Mouse (Mus musculus) hindbrain, embryonic 15.5 days (tissue): ENCODE results near the gene Ncoa3. TPM values are rescaled to one million over a fixed set of nuclear protein-coding genes. Genes with fewer than 3 reads are reported as not detected.

Experiments used
- ATAC-seq: fragments of 200-750 bp; cut with Nextera tagmentation; 2 replicates; pipeline ENCODE4 v1.8.0; 2017; ENCODE audit warnings: low read depth, moderate number of reproducible peaks, moderate TSS enrichment; ENCODE audit not compliant: low FRiP score
- H3K27ac ChIP-seq: fragments of 300-500 bp; sonication (generic); replicated peaks from 2 replicates; pipeline ENCODE4 v1.5.1; 2015; ENCODE audit warnings: mild to moderate bottlenecking, inconsistent platforms
- H3K27me3 ChIP-seq: fragments of 300-500 bp; sonication (generic); 2 replicates; pipeline ENCODE4 v1.6.1; 2015; ENCODE audit warnings: control low read depth, inconsistent platforms
- H3K36me3 ChIP-seq: fragments of 300-500 bp; sonication (generic); 2 replicates; pipeline ENCODE4 v1.6.1; 2015; ENCODE audit warnings: control low read depth, inconsistent platforms
- H3K4me1 ChIP-seq: fragments of 300-500 bp; sonication (generic); replicated peaks from 2 replicates; pipeline ENCODE4 v1.6.1; 2015; ENCODE audit warnings: control low read depth, inconsistent platforms
- H3K4me2 ChIP-seq: fragments of 300-500 bp; sonication (generic); 2 replicates; pipeline ENCODE4 v1.6.1; 2015; ENCODE audit warnings: moderate library complexity, mild to moderate bottlenecking, inconsistent platforms
- H3K4me3 ChIP-seq: fragments of 300-500 bp; sonication (generic); 2 replicates; pipeline ENCODE4 v1.5.1; 2015; ENCODE audit warnings: mild to moderate bottlenecking, inconsistent platforms
- H3K9ac ChIP-seq: fragments of 300-500 bp; sonication (generic); 2 replicates; pipeline ENCODE4 v1.6.1; 2015; ENCODE audit warnings: inconsistent platforms
- H3K9me3 ChIP-seq: fragments of 300-500 bp; sonication (generic); 2 replicates; pipeline ENCODE4 v1.6.1; 2016; ENCODE audit warnings: control low read depth, inconsistent platforms
- WGBS: fragments of 180-500 bp; shearing (Covaris S2); methylation state at CpG from one replicate; pipeline ENCODE4 v1.1.7; 2015; 5-methylcytosine and 5-hydroxymethylcytosine counted together
- polyA plus RNA-seq: library from polyadenylated mRNA; unstranded; fragments of >200 nt; fragmentation: Nextera tagmentation; extraction: Ambion mirVana; gene quantifications from 2 replicates; pipeline ENCODE4 v1.2.1, GENCODE M21; 2015

Ncoa3 gene
- polyA plus RNA-seq, 1 experiment from 2014 or later: 14.0 TPM

DNA sequence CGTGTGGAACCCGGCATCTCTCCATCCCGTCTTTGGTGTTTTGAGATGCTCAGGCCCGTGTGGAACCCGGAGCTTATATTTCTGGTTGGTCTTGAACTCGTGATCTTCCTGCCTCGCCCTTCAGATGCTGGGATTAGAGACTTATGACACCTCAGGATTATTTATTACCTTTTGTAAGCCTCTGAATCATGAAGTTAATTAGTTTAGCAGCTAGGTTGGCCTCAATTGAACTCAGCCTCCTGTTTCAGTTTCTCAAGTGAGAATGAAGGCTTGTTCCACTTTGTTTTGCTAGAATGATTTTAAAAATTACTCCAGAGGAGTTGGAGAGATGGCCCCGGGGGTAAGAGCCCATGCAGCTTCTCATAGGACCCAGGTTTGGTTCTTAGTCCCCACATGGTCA lies 3.3 kb downstream of the Ncoa3 start:
- 88% methylated on average over 8 of the region's 8 CpGs for WGBS
- no peaks in the 10 kb centered on the region for H3K9me3 ChIP-seq
- H3K4me1 ChIP-seq: peaks cover 35% of the 10 kb centered on the region
- H3K27ac ChIP-seq: no peak overlapping the region
- H3K36me3 ChIP-seq: no peaks in the 10 kb centered on the region
- no peak overlapping the region for H3K4me2 ChIP-seq
- H3K4me3 ChIP-seq: no peak overlapping the region
- no peaks in the 10 kb centered on the region for H3K27me3 ChIP-seq
- no peak for ATAC-seq
- H3K9ac ChIP-seq: no peak overlapping the region

- no peaks in the 10 kb centered on the region for H3K9me3 ChIP-seq
- no peaks in the 10 kb centered on the region for H3K36me3 ChIP-seq
- ATAC-seq: no peak
- WGBS: 80% methylated on average over 4 of the region's 4 CpGs
- no peaks in the 10 kb centered on the region for H3K27me3 ChIP-seq
- H3K27ac ChIP-seq: no peak overlapping the region
- no peak overlapping the region for H3K4me3 ChIP-seq
- H3K4me2 ChIP-seq: no peak overlapping the region
- H3K9ac ChIP-seq: no peak overlapping the region
- peaks cover 39% of the 10 kb centered on the region for H3K4me1 ChIP-seq
Measured at GRCm38 (mm10) chr2:165996130-165996529, 3.7 kb downstream of the Ncoa3 start.

DNA sequence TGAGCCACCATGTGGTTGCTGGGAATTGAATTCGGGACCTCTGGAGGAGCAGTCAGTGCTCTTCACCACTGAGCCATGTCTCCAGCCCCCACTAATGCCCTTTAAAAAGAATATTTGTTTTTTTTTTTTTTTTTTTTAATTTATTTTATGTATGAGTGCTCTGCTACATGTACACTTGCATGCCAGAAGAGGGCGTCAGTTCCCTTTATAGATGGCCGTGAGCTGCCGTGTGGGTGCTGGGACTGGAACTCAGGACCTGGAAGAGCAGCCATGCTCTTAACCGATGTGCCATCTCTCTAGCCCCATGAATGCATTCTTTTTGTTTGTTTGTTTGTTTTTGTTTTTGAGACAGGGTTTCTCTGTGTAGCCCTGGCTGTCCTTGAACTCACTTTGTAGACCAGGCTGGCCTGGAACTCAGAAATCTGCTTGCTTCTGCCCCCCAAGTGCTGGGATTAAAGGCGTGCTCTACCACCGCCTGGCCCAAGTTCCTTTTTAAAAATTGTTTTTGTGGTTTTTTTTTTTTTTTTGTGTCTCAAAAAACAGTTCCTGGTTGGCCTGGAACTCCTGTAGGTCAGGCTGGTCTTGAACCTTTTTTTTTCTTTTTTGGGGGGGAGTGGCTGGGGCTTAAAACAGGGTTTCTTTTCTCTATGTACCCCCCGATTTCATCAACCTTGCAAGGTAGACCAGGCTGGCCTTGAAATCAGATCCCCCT lies 5.0 kb downstream of the Ncoa3 start:
- Histone ChIP-seq H3K27me3 (no peaks in the 10 kb centered on the region), H3K27ac (no peak overlapping the region), H3K4me3 (no peak overlapping the region), H3K4me2 (no peak overlapping the region), H3K36me3 (no peaks in the 10 kb centered on the region), H3K9me3 (no peaks in the 10 kb centered on the region), H3K9ac (no peak overlapping the region), H3K4me1 (peaks cover 40% of the 10 kb centered on the region)
- no peak for ATAC-seq
- WGBS: 92% methylated on average over 8 of the region's 8 CpGs

- Histone ChIP-seq H3K9ac (no peak overlapping the region), H3K9me3 (no peaks in the 10 kb centered on the region), H3K4me3 (no peak overlapping the region), H3K36me3 (no peaks in the 10 kb centered on the region), H3K27me3 (no peaks in the 10 kb centered on the region), H3K4me2 (no peak overlapping the region), H3K4me1 (peaks cover 34% of the 10 kb centered on the region), H3K27ac (no peak overlapping the region)
- ATAC-seq: no peak
- WGBS: 31% methylated on average over 4 of the region's 4 CpGs
Measured at GRCm38 (mm10) chr2:165998969-165999368, 6.5 kb downstream of the Ncoa3 start.

DNA sequence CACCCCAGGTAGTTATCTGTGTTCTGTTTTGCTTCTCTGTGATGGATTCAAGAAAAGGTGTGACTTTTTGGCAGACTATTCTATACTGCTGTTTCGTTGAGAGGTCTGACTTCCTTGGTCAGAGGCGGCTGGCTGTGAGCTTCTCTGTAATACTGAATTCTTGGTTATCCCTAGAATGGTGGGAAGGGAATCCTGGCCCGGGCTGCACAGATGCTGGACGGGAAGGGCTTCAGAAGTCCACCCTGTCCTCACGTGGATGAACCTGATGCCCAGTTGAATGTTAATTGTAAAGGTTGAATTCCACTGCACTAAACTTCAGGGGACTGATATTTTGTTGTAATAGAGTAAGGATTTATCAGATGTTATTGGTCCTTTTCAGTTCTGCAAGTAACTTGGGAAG lies 7.4 kb downstream of the Ncoa3 start:
- peaks cover 28% of the 10 kb centered on the region for H3K4me1 ChIP-seq
- no peaks in the 10 kb centered on the region for H3K36me3 ChIP-seq
- 7% methylated on average over 5 of the region's 5 CpGs for WGBS
- H3K4me3 ChIP-seq: no peak overlapping the region
- no peak for ATAC-seq
- H3K27me3 ChIP-seq: no peaks in the 10 kb centered on the region
- no peak overlapping the region for H3K9ac ChIP-seq
- no peaks in the 10 kb centered on the region for H3K9me3 ChIP-seq
- no peak overlapping the region for H3K27ac ChIP-seq
- H3K4me2 ChIP-seq: no peak overlapping the region

DNA sequence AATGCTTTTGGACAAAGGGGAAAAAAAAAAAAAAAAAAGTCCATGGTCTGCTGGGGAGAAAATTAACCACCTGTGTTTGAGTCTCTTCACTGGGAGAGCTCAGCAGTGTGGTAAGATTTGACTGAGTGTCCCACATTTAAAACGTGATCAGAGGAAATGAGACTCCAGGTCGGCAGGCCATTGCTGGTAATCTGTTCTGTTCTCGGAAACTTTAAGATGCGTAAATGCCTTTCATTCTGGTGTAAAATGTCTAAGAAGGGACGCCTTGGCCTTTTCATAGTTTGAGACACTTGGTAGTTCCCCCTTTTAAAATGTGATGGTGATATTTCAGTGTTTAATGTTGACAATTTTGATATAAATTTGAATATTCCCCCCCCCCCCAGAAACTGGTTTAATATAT lies 7.8 kb downstream of the Ncoa3 start:
- Histone ChIP-seq H3K27ac (no peak overlapping the region), H3K27me3 (no peaks in the 10 kb centered on the region)

GRCm38 (mm10) chr2:166000769-166001168 lies 8.3 kb downstream of the Ncoa3 start:
- 4% methylated on average over 5 of the region's 5 CpGs for WGBS
- H3K9me3 ChIP-seq: no peaks in the 10 kb centered on the region
- no peaks in the 10 kb centered on the region for H3K36me3 ChIP-seq
- H3K27me3 ChIP-seq: no peaks in the 10 kb centered on the region
- peak overlapping the region; percentile 8; the same call in 1 of the 2 replicates for H3K4me2 ChIP-seq
- H3K4me3 ChIP-seq: no peak overlapping the region
- no peak for ATAC-seq
- no peak overlapping the region for H3K9ac ChIP-seq
- H3K27ac ChIP-seq: no peak overlapping the region
- peaks cover 28% of the 10 kb centered on the region for H3K4me1 ChIP-seq

More for the DNA sequence above, 7.8 kb downstream of the Ncoa3 start:
- Histone ChIP-seq H3K36me3 (no peaks in the 10 kb centered on the region), H3K4me2 (no peak overlapping the region), H3K9me3 (no peaks in the 10 kb centered on the region), H3K4me3 (no peak overlapping the region), H3K9ac (no peak overlapping the region), H3K4me1 (peaks cover 28% of the 10 kb centered on the region)
- no peak for ATAC-seq
- 5% methylated on average over 5 of the region's 5 CpGs for WGBS

DNA sequence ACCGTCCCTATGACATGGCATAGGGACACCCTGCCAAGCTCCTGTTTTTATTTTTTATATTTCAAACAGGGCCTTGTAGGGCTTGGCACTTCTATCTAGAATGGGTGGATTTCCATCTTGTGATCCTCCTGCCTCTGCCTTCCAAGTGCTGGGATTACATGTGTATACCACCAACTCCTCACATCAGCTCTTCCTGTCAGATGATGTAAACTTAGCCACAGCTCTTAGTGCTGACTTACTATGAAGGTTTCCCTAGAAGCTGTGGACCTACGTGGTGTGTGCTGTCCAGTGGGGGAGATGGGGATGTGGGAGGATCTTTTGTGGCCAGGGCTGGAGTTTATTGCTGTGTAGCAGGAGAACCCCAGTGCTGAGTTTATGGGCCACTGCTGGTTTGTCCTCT lies 8.9 kb downstream of the Ncoa3 start:
- no peak overlapping the region for H3K9ac ChIP-seq
- no peak overlapping the region for H3K27ac ChIP-seq
- H3K4me2 ChIP-seq: no peak overlapping the region
- ATAC-seq: no peak
- 33% methylated on average over 2 of the region's 2 CpGs for WGBS
- H3K27me3 ChIP-seq: no peaks in the 10 kb centered on the region
- no peak overlapping the region for H3K4me3 ChIP-seq
- no peaks in the 10 kb centered on the region for H3K9me3 ChIP-seq
- H3K4me1 ChIP-seq: peaks cover 28% of the 10 kb centered on the region
- H3K36me3 ChIP-seq: no peaks in the 10 kb centered on the region

GRCm38 (mm10) chr2:166001768-166002167 lies 9.3 kb downstream of the Ncoa3 start:
- Histone ChIP-seq H3K9me3 (no peaks in the 10 kb centered on the region), H3K9ac (no peak overlapping the region), H3K4me1 (peaks cover 28% of the 10 kb centered on the region), H3K27me3 (no peaks in the 10 kb centered on the region), H3K27ac (no peak overlapping the region), H3K4me2 (no peak overlapping the region), H3K36me3 (no peaks in the 10 kb centered on the region), H3K4me3 (no peak overlapping the region)
- no peak for ATAC-seq
- 71% methylated on average over 2 of the region's 2 CpGs for WGBS

DNA sequence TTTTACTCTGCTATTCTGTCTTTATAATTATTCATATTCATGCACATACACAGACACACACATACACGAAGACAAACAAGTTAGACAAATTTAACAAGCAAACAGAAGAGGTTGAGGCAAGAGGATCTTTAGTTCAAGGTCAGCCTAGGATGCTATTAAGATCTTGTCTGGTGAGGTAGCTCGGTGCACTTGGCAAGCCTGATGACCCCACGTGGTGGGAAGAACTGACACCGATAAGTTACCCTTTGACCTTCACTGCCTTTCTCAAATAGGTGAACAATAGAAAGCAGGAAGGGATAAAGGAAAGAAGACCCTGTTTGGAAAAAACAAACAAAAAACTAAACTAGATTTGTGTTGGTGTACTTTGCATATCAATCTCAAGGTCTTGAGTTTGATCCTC lies 10.0 kb downstream of the Ncoa3 start:
- H3K4me3 ChIP-seq: no peak overlapping the region
- H3K4me2 ChIP-seq: no peak overlapping the region
- H3K4me1 ChIP-seq: peaks cover 28% of the 10 kb centered on the region
- no peak for ATAC-seq
- no peak overlapping the region for H3K27ac ChIP-seq
- H3K9ac ChIP-seq: no peak overlapping the region
- H3K36me3 ChIP-seq: no peaks in the 10 kb centered on the region
- WGBS: 40% methylated on average over 4 of the region's 4 CpGs
- H3K9me3 ChIP-seq: no peaks in the 10 kb centered on the region
- no peaks in the 10 kb centered on the region for H3K27me3 ChIP-seq

GRCm38 (mm10) chr2:166003004-166003403 lies 10.6 kb downstream of the Ncoa3 start:
- Histone ChIP-seq H3K9me3 (no peaks in the 10 kb centered on the region), H3K4me2 (no peak overlapping the region), H3K4me1 (peaks cover 28% of the 10 kb centered on the region), H3K27me3 (no peaks in the 10 kb centered on the region), H3K4me3 (no peak overlapping the region), H3K27ac (no peak overlapping the region), H3K9ac (no peak overlapping the region), H3K36me3 (no peaks in the 10 kb centered on the region)
- no peak for ATAC-seq
- 83% methylated on average over 1 of the region's 1 CpGs for WGBS

- Histone ChIP-seq H3K4me2 (no peak overlapping the region), H3K36me3 (no peaks in the 10 kb centered on the region), H3K27ac (no peak overlapping the region), H3K4me3 (no peak overlapping the region), H3K4me1 (peaks cover 26% of the 10 kb centered on the region), H3K27me3 (no peaks in the 10 kb centered on the region), H3K9me3 (no peaks in the 10 kb centered on the region), H3K9ac (no peak overlapping the region)
- ATAC-seq: no peak
- WGBS: 77% methylated on average over 6 of the region's 6 CpGs
Measured at GRCm38 (mm10) chr2:166007046-166007445, 14.6 kb downstream of the Ncoa3 start.
